Mouse (Mus musculus): ENCODE measurements around the gene Mtf1. TPM values are rescaled to one million over a fixed set of nuclear protein-coding genes. Genes with fewer than 3 reads are reported as not detected.
A peak's percentile ranks its signal among the peaks of the same experiment; 100 is the strongest.

Gene Mtf1
- total and polyA plus RNA-seq, 3 experiments = 17.8 to 37.8 (median 28.9) TPM

- Histone ChIP-seq H3K79me2 (ENCODE audit: control insufficient read depth, insufficient read depth, low read length, poor library complexity) (peaks cover 46% of the 10 kb centered on the region), H3K9ac (ENCODE audit: control insufficient read depth, low read depth, low read length, poor library complexity, severe bottlenecking) (peak overlapping the region; percentile 85), H3K4me1 (ENCODE audit: control insufficient read depth in 1 of 2, insufficient read depth in 2 of 2, low read length in 2 of 2) (peaks cover 2 to 31% of the 10 kb centered on the region in 2 experiments; a peak in 2 of 4 replicates), H3K27me3 (ENCODE audit: control insufficient read depth in 1 of 2, insufficient read depth in 2 of 2, low read length in 2 of 2) (no peaks in the 10 kb centered on the region), H3K9me3 (replicated peaks; ENCODE audit: insufficient read depth, low read length) (no peaks in the 10 kb centered on the region), H3K27ac (ENCODE audit: control insufficient read depth, low read depth, low read length) (peak overlapping the region; percentile 97), H3K36me3 (ENCODE audit: control insufficient read depth in 1 of 2, insufficient read depth in 2 of 2, low read length in 2 of 2) (peaks cover 16 to 30% of the 10 kb centered on the region in 2 experiments; a peak in 3 of 4 replicates), H3K4me3 (ENCODE audit: control insufficient read depth in 1 of 2, insufficient read depth in 1 of 2, low read depth in 2 of 2, low read length in 2 of 2) (peak overlapping the region; percentile 82 to 85)
- DNase-seq (ENCODE audit: low read depth, low spot score) = peak; percentile 98
- TF ChIP-seq MYC (IDR thresholded peaks at IDR 0.05; ENCODE audit: low read depth, low read length) (peak; percentile 71; the same call in 1 of the 2 replicates), MAFK (IDR thresholded peaks at IDR 0.05; ENCODE audit: borderline replicate concordance, low read depth, low read length) (no peak), ZKSCAN1 (IDR thresholded peaks at IDR 0.05; ENCODE audit: low read depth, low read length) (no peak), EP300 (IDR thresholded peaks at IDR 0.05; ENCODE audit: low read depth in 1 of 2, low read length in 2 of 2) (peak; percentile 67 to 83), E2F4 (IDR thresholded peaks at IDR 0.05; ENCODE audit: borderline replicate concordance, low read depth, low read length) (0 out of 2 replicates have a peak, but pooled peaks have one; percentile 15), TBP (IDR thresholded peaks at IDR 0.05; ENCODE audit: low read depth, low read length) (peak; percentile 56; the same call in 1 of the 2 replicates), KAT2A (conservative IDR thresholded peaks at IDR 0.05; ENCODE audit: low read depth, low read length) (no peak; the same call in 1 of the 2 replicates), ZMIZ1 (IDR thresholded peaks at IDR 0.05; ENCODE audit: low read depth, low read length) (peak; percentile 87), ELF1 (IDR thresholded peaks at IDR 0.05; ENCODE audit: low read depth, low read length) (0 out of 2 replicates have a peak, but pooled peaks have one; percentile 62), TAL1 (IDR thresholded peaks at IDR 0.05; ENCODE audit: low read length) (peak; percentile 86), MEF2A (IDR thresholded peaks at IDR 0.05; ENCODE audit: extremely low read depth, insufficient replicate concordance, low read depth, low read length, poor library complexity, severe bottlenecking) (no peak), RCOR1 (IDR thresholded peaks at IDR 0.05; ENCODE audit: low read depth, low read length) (no peak), USF1 (IDR thresholded peaks at IDR 0.05; ENCODE audit: low read depth, low read length) (no peak), MAX (IDR thresholded peaks at IDR 0.05; ENCODE audit: low read length) (peak; percentile 17; the same call in 1 of the 2 replicates), POLR2AphosphoS2 (IDR thresholded peaks at IDR 0.05; ENCODE audit: low read length) (peak; percentile 91), NELFE (IDR thresholded peaks at IDR 0.05; ENCODE audit: low read depth, low read length) (peak; percentile 96), UBTF (IDR thresholded peaks at IDR 0.05; ENCODE audit: borderline replicate concordance, insufficient read depth, low read depth, low read length) (no peak), POLR2A (IDR thresholded peaks at IDR 0.05; ENCODE audit: control insufficient read depth in 1 of 2, insufficient read depth in 1 of 2, low read depth in 1 of 2, low read length in 2 of 2, poor library complexity in 1 of 2) (peak; percentile 93 to 95), SIN3A (IDR thresholded peaks at IDR 0.05; ENCODE audit: low read length) (peak; percentile 64), POLR2AphosphoS5 (IDR thresholded peaks at IDR 0.05; ENCODE audit: borderline replicate concordance, low read depth, low read length) (no peak), GABPA (IDR thresholded peaks at IDR 0.05; ENCODE audit: low read depth, low read length) (no peak), SMC3 (IDR thresholded peaks at IDR 0.05; ENCODE audit: low read depth, low read length) (no peak), HCFC1 (IDR thresholded peaks at IDR 0.05; ENCODE audit: low read depth, low read length) (peak; percentile 90), CHD2 (IDR thresholded peaks at IDR 0.05; ENCODE audit: low read length) (no peak), MXI1 (IDR thresholded peaks at IDR 0.05; ENCODE audit: low read depth, low read length) (peak; percentile 67), GATA1 (IDR thresholded peaks at IDR 0.05; ENCODE audit: low read depth, low read length) (peak; percentile 84), ZNF384 (IDR thresholded peaks at IDR 0.05; ENCODE audit: low read depth, low read length) (no peak), ETS1 (IDR thresholded peaks at IDR 0.05; ENCODE audit: low read depth, low read length) (peak; percentile 63; the same call in 1 of the 2 replicates), MYB (IDR thresholded peaks at IDR 0.05; ENCODE audit: low read depth, low read length) (no peak), ZC3H11A (IDR thresholded peaks at IDR 0.05; ENCODE audit: low read depth, low read length) (no peak), CTCF (IDR thresholded peaks at IDR 0.05 in 2 of 3, conservative IDR thresholded peaks at IDR 0.05 in 1 of 3; ENCODE audit: control insufficient read depth in 1 of 3, insufficient read depth in 1 of 3, low read depth in 2 of 3, low read length in 3 of 3, poor library complexity in 1 of 3, severe bottlenecking in 1 of 3) (no peak), JUND (IDR thresholded peaks at IDR 0.05; ENCODE audit: low read depth, low read length) (no peak), NRF1 (IDR thresholded peaks at IDR 0.05; ENCODE audit: insufficient read depth, low read depth, low read length, poor library complexity, severe bottlenecking) (0 out of 2 replicates have a peak, but pooled peaks have one; percentile 30), USF2 (IDR thresholded peaks at IDR 0.05; ENCODE audit: borderline replicate concordance in 1 of 2, insufficient read depth in 1 of 2, low read depth in 1 of 2, low read length in 2 of 2) (no peak)
Measured at GRCm38 (mm10) chr4:124802309-124803260, 681 bp downstream of the Mtf1 start.

Data from MEL (cell line).